Mouse (Mus musculus) bone marrow, adult 2 months (tissue): ENCODE data around the gene Cul7. TPM values are rescaled to one million over a fixed set of nuclear protein-coding genes. Genes with fewer than 3 reads are reported as not detected.

Source experiments
- H3K27ac ChIP-seq: fragments of 200-500 bp; 2 replicates; pipeline ENCODE4 v1.5.1; 2012; ENCODE audit warnings: low read depth, mild to moderate bottlenecking, control low read depth, inconsistent platforms, low read length; ENCODE audit not compliant: control insufficient read depth, poor library complexity, insufficient read depth
- H3K4me1 ChIP-seq: fragments of 200-500 bp; 2 replicates; pipeline ENCODE4 v1.6.1; 2011; ENCODE audit warnings: low read length; ENCODE audit not compliant: control insufficient read depth, insufficient read depth
- H3K4me3 ChIP-seq: fragments of 200-500 bp; replicated peaks from 2 replicates; pipeline ENCODE3; 2011; ENCODE audit warnings: mild to moderate bottlenecking, low read depth, low read length, control low read depth; ENCODE audit not compliant: control insufficient read depth
- CTCF ChIP-seq: fragments of 200-500 bp; IDR thresholded peaks from 2 replicates; pipeline ENCODE4 v1.5.1; 2011; ENCODE audit warnings: low read length, control low read depth; ENCODE audit not compliant: control insufficient read depth, insufficient read depth
- POLR2A ChIP-seq: fragments of 200-500 bp; IDR thresholded peaks from 2 replicates; pipeline ENCODE4 v1.6.1; 2011; ENCODE audit warnings: low read depth, mild to moderate bottlenecking, control low read depth, low read length, borderline replicate concordance; ENCODE audit not compliant: control insufficient read depth
- WGBS: fragments of 180-500 bp; shearing (Covaris S2); methylation state at CpG from one replicate; pipeline ENCODE4 v1.1.7; 2018; 5-methylcytosine and 5-hydroxymethylcytosine counted together
- polyA plus RNA-seq: library from polyadenylated mRNA; stranded (reverse); fragments of >200 nt; gene quantifications from 2 replicates; pipeline ENCODE4 v1.2.4, GENCODE M21; 2011; ENCODE audit warnings: low replicate concordance; ENCODE audit not compliant: missing spikeins, insufficient read depth, insufficient read length

Gene Cul7
- polyA plus RNA-seq, 1 experiment: 12.5 TPM

GRCm38 (mm10) chr17:46667712-46668111 lies 17.6 kb downstream of the Cul7 start:
- Histone ChIP-seq H3K27ac (no peak overlapping the region), H3K4me3 (no peak overlapping the region), H3K4me1 (no peaks in the 10 kb centered on the region)
- TF ChIP-seq CTCF: no peak
- TF ChIP-seq POLR2A: no peak
- WGBS: 95% methylated on average over 16 of the region's 16 CpGs

GRCm38 (mm10) chr17:46669911-46670310 lies 19.8 kb downstream of the Cul7 start:
- TF ChIP-seq POLR2A (no peak), CTCF (no peak)
- Histone ChIP-seq H3K4me3 (no peak overlapping the region), H3K4me1 (peaks cover 1% of the 10 kb centered on the region; the same call in 1 of the 2 replicates), H3K27ac (no peak overlapping the region)
- WGBS: 93% methylated on average over 10 of the region's 10 CpGs

DNA sequence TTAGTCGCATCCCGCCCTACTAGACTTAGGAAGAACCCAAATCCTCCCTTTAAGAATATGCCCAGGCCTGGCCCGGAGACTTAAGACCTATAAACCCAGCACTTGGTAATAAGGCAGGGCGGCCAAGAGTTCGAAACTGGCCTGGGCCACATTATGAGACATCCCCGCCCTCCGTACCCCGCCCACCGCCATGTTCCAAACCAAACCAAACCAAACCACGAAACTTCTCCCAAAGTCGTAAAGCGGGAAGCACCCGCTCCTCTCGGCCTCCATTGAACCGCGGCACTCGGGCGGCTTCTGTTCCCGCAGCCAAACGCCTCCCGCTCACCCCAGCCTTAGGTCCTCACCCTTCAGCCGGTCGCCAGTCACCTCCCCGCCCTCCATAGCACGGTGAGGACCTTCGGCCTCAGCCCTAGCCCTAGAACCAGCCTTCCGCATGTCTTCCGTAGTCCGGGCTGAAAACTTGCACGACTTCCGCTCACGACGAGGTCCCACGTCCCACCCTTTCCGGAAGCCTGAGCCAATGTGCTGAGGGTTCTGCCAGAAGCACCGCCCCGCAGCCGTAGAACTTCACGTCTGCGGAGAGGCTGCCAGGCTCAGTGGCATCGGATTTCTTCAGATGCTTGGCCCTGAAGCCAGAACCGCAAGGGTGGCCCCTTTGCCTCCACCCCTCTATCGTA lies 23.9 kb downstream of the Cul7 start, which contains the start of gene Rrp36:
Rrp36 (minus strand) TSS at position 503 of the 680 bp plus-strand sequence.
- peak within 1 kb of the TSS; percentile 63 for H3K27ac ChIP-seq

GRCm38 (mm10) chr17:46674530-46675283 lies 24.6 kb downstream of the Cul7 start:
- peaks cover 1% of the 10 kb centered on the region; the same call in 1 of the 2 replicates for H3K4me1 ChIP-seq
- WGBS: 36% methylated on average over 15 of the region's 15 CpGs
- peak overlapping the region; percentile 79 for H3K4me3 ChIP-seq
- peak overlapping the region; percentile 63 for H3K27ac ChIP-seq
- no peak for TF ChIP-seq CTCF
- TF ChIP-seq POLR2A: no peak

More for the DNA sequence above, 23.9 kb downstream of the Cul7 start, which contains the start of gene Rrp36:
- no peak for TF ChIP-seq CTCF
- TF ChIP-seq POLR2A: peak; percentile 90
- peak within 1 kb of the TSS; percentile 79 for H3K4me3 ChIP-seq
- H3K4me1 ChIP-seq: peaks cover 1% of the 10 kb centered on the region; the same call in 1 of the 2 replicates
- under 1% methylated on average over 43 of the region's 43 CpGs for WGBS

DNA sequence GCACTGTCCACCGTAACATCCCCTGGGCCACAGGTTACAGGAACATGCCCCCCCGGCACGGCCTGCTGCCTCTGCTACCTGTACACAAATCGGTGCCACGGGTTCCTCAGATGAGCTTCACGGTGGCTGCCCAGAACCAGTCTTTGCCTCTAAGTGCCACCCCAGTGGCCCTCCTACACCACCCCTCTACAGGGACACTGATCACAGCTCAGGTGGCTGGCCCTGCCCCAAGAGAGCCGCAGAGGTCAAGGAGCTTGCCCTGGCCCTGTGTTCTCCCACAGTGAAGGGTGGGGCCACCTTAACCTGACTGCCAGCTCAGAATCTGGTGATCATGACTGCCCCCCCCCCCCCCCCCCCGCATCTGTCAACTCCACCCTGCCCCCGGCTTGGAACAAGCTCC lies 28.3 kb downstream of the Cul7 start, which contains the start of gene Mea1:
Mea1 (plus strand) TSS at position 378 of the 400 bp plus-strand sequence.
- TF ChIP-seq CTCF (no peak), POLR2A (no peak)
- Histone ChIP-seq H3K4me1 (peaks cover 6% of the 10 kb centered on the region), H3K27ac (no peak within 1 kb of the TSS), H3K4me3 (no peak within 1 kb of the TSS)
- WGBS: 84% methylated on average over 9 of the region's 9 CpGs

- WGBS: 80% methylated on average over 9 of the region's 9 CpGs
- peaks cover 6% of the 10 kb centered on the region for H3K4me1 ChIP-seq
- no peak for TF ChIP-seq CTCF
- TF ChIP-seq POLR2A: no peak
- no peak overlapping the region for H3K4me3 ChIP-seq
- no peak overlapping the region for H3K27ac ChIP-seq
Measured at GRCm38 (mm10) chr17:46678911-46679310, 28.8 kb downstream of the Cul7 start.

- peaks cover 4% of the 10 kb centered on the region for H3K4me1 ChIP-seq
- peak overlapping the region; percentile 83 for H3K4me3 ChIP-seq
- under 1% methylated on average over 34 of the region's 34 CpGs for WGBS
- H3K27ac ChIP-seq: peak overlapping the region; percentile 80
- TF ChIP-seq POLR2A: no peak
- 0 out of 2 replicates have a peak, but pooled peaks have one; percentile 16 for TF ChIP-seq CTCF
Measured at GRCm38 (mm10) chr17:46679843-46680759, 30.0 kb downstream of the Cul7 start.
